Mouse (Mus musculus) ES-Bruce4 (cell line): ENCODE results near the gene Dusp21.

ENCODE experiments used
- CTCF ChIP-seq: IDR thresholded peaks from one replicate; pipeline ENCODE4 v1.8.1; 2011; ENCODE audit warnings: low read depth, low read length
- EP300 ChIP-seq: IDR thresholded peaks from 2 replicates; pipeline ENCODE4 v1.6.1; 2011; ENCODE audit warnings: low read depth, low read length; ENCODE audit not compliant: insufficient read depth

- no peak for TF ChIP-seq EP300
- no peak for TF ChIP-seq CTCF
These were observed at the start of gene Dusp21 for GRCm38 (mm10) chrX:18145557-18145956.
